Comparison of ENCODE assay signal across 29 mouse cellular contexts in the genomic region with DNA sequence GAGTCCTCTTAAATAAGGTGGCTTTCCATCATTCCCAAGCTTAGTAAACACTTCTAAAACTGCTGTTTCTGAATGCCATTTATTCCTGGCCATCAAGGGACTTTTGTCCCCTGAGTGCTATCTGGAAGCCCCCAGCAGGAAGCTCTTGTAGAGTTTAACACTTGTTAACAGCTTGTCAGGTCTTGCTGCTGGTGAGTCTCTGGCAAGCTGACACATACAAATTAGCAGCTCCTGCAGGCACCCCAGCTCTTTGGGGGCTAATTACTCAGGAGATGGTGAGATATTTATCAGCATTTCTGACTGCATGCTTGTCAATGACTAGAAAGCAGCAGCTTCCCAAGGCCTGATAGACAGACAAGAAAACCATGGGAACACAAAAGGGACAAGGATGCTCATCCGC.
DNase-seq lines count a peak whose midpoint lies in the region; ATAC-seq and TF ChIP-seq lines count a peak whose summit lies in the region.
"Had no signal": no experiment of that assay in that cellular context is flagged by ENCODE, and none has a peak within 500 bp of the region (broad histone marks: within the 10 kb centered on the region; RNA-seq: fewer than 3 reads in every experiment).

No protein-coding gene starts in this region.

- peak; percentile 50; the same call in 1 of the 2 replicates for ATAC-seq in forebrain, embryonic 13.5 days
- ATAC-seq in forebrain, embryonic 14.5 days, result peak; percentile 72
- no peak; the same call in 1 of the 2 replicates for ATAC-seq in forebrain, postnatal 0 days
- ATAC-seq: CD4-positive, CD25-positive, alpha-beta regulatory T cell, adult 4 months; hindbrain, embryonic 16.5 days; intestine, embryonic 15.5 days had no signal

- H3K27ac ChIP-seq in forebrain, embryonic 13.5 days, result peak overlapping the region; percentile 54
- no peak overlapping the region for H3K27ac ChIP-seq in forebrain, embryonic 10.5 days
- H3K27ac ChIP-seq in forebrain, embryonic 14.5 days (ENCODE audit: low read depth, low read length), result no peak overlapping the region
- no peak overlapping the region for H3K27ac ChIP-seq in forebrain, postnatal 0 days (ENCODE audit: low read depth, low read length)
- H3K27ac ChIP-seq: embryonic facial prominence, embryonic 10.5 days; embryonic facial prominence, embryonic 13.5 days; heart, embryonic 15.5 days; hindbrain, embryonic 10.5 days; hindbrain, embryonic 13.5 days; intestine, embryonic 15.5 days had no signal

- peaks cover 19% of the 10 kb centered on the region for H3K4me1 ChIP-seq in forebrain, embryonic 13.5 days
- peaks cover 20% of the 10 kb centered on the region for H3K4me1 ChIP-seq in forebrain, embryonic 10.5 days
- H3K4me1 ChIP-seq in forebrain, embryonic 14.5 days (ENCODE audit: control insufficient read depth, insufficient read depth, low read length), result peaks cover 14% of the 10 kb centered on the region
- no peaks in the 10 kb centered on the region for H3K4me1 ChIP-seq in forebrain, postnatal 0 days (ENCODE audit: insufficient read depth)

- H3K9ac ChIP-seq in forebrain, embryonic 13.5 days, result no peak overlapping the region
- no peak overlapping the region for H3K9ac ChIP-seq in forebrain, embryonic 14.5 days (ENCODE audit: low read length)
- H3K9ac ChIP-seq in forebrain, postnatal 0 days, result no peak overlapping the region
- H3K9ac ChIP-seq: embryonic facial prominence, embryonic 13.5 days; heart, embryonic 12.5 days; heart, embryonic 15.5 days; hindbrain, embryonic 13.5 days; intestine, embryonic 15.5 days had no signal

- TF ChIP-seq POLR2A in brain, embryonic 14.5 days (IDR thresholded peaks at IDR 0.05; ENCODE audit: borderline replicate concordance, extremely low read depth, insufficient read depth, insufficient read length, poor library complexity, severe bottlenecking), result no peak

- 65% methylated on average over 1 of the region's 1 CpGs for WGBS in forebrain, embryonic 13.5 days
- 66% methylated on average over 1 of the region's 1 CpGs for WGBS in forebrain, embryonic 10.5 days
- WGBS in forebrain, embryonic 14.5 days, result 44% methylated on average over 1 of the region's 1 CpGs
- 44% methylated on average over 1 of the region's 1 CpGs for WGBS in forebrain, postnatal 0 days

- DNase-seq in forebrain, embryonic 10.5 days (ENCODE audit: extremely low spot score, low spot score), result no peak
- DNase-seq in brain, embryonic 14.5 days (ENCODE audit: low read depth), result peak; percentile 90
- DNase-seq in forebrain, embryonic 14.5 days (ENCODE audit: low spot score), result peak; percentile 80
- peak; percentile 38 for DNase-seq in forebrain, postnatal 0 days
- DNase-seq in thymus, postnatal 25 days, result no peak
- DNase-seq in thymus, postnatal 10 days (ENCODE audit: low spot score in 2 of 2), result no peak
- DNase-seq in liver, result no peak
- DNase-seq: adrenal gland, adult 2 months; adrenal gland, postnatal 14 days; cerebellum, adult 11-12 months; cerebellum, adult 8-10 months; cerebellum, postnatal 10 days; cerebellum, postnatal 36 days; embryo, embryonic 11 days; gastrocnemius, postnatal 25 days; heart, adult 18-20 months; heart, postnatal 10 days; heart, postnatal 36 days had no signal

- H3K4me3 ChIP-seq in forebrain, embryonic 13.5 days, result no peak overlapping the region
- H3K4me3 ChIP-seq in forebrain, embryonic 10.5 days, result no peak overlapping the region
- H3K4me3 ChIP-seq in forebrain, embryonic 14.5 days (ENCODE audit: low read depth, low read length), result no peak overlapping the region
- no peak overlapping the region for H3K4me3 ChIP-seq in forebrain, postnatal 0 days (ENCODE audit: low read depth, low read length)
- H3K4me3 ChIP-seq: embryonic facial prominence, embryonic 10.5 days; embryonic facial prominence, embryonic 13.5 days; erythroblast, embryonic 14.5 days; heart, embryonic 12.5 days; heart, embryonic 15.5 days; hindbrain, embryonic 10.5 days; hindbrain, embryonic 13.5 days; intestine, embryonic 15.5 days had no signal

- TF ChIP-seq CTCF in brain, embryonic 14.5 days (IDR thresholded peaks at IDR 0.05; ENCODE audit: borderline replicate concordance, extremely low read depth, insufficient read depth, insufficient read length), result no peak
- no peak for TF ChIP-seq CTCF in forebrain, postnatal 0 days (IDR thresholded peaks at IDR 0.05; ENCODE audit: low read depth)

- no peak overlapping the region for H3K4me2 ChIP-seq in forebrain, embryonic 13.5 days
- H3K4me2 ChIP-seq in forebrain, embryonic 14.5 days (ENCODE audit: low read length), result no peak overlapping the region
- no peak overlapping the region for H3K4me2 ChIP-seq in forebrain, postnatal 0 days (ENCODE audit: low read depth)
- H3K4me2 ChIP-seq: embryonic facial prominence, embryonic 13.5 days; heart, embryonic 12.5 days; heart, embryonic 15.5 days; hindbrain, embryonic 13.5 days; intestine, embryonic 15.5 days had no signal

- H3K36me3 ChIP-seq in forebrain, embryonic 13.5 days (ENCODE audit: poor library complexity, severe bottlenecking), result no peaks in the 10 kb centered on the region
- no peaks in the 10 kb centered on the region for H3K36me3 ChIP-seq in forebrain, embryonic 10.5 days (replicated peaks)
- no peaks in the 10 kb centered on the region for H3K36me3 ChIP-seq in forebrain, embryonic 14.5 days (ENCODE audit: control insufficient read depth, insufficient read depth, low read length)
- no peaks in the 10 kb centered on the region for H3K36me3 ChIP-seq in forebrain, postnatal 0 days (ENCODE audit: insufficient read depth)
- H3K36me3 ChIP-seq: embryonic facial prominence, embryonic 10.5 days; embryonic facial prominence, embryonic 13.5 days; heart, embryonic 12.5 days; heart, embryonic 15.5 days; hindbrain, embryonic 10.5 days; hindbrain, embryonic 13.5 days; intestine, embryonic 15.5 days had no signal

- H3K9me3 ChIP-seq in forebrain, embryonic 13.5 days (replicated peaks), result no peaks in the 10 kb centered on the region
- no peaks in the 10 kb centered on the region for H3K9me3 ChIP-seq in forebrain, embryonic 10.5 days
- no peaks in the 10 kb centered on the region for H3K9me3 ChIP-seq in forebrain, embryonic 14.5 days (replicated peaks; ENCODE audit: control insufficient read depth, low read length)
- no peaks in the 10 kb centered on the region for H3K9me3 ChIP-seq in forebrain, postnatal 0 days (ENCODE audit: low read length)
- H3K9me3 ChIP-seq: embryonic facial prominence, embryonic 10.5 days; embryonic facial prominence, embryonic 13.5 days; heart, embryonic 12.5 days; heart, embryonic 15.5 days; hindbrain, embryonic 10.5 days; hindbrain, embryonic 13.5 days; intestine, embryonic 15.5 days had no signal

- no peaks in the 10 kb centered on the region for H3K27me3 ChIP-seq in forebrain, embryonic 13.5 days
- H3K27me3 ChIP-seq in forebrain, embryonic 10.5 days (ENCODE audit: poor library complexity, severe bottlenecking), result no peaks in the 10 kb centered on the region
- no peaks in the 10 kb centered on the region for H3K27me3 ChIP-seq in forebrain, embryonic 14.5 days (replicated peaks; ENCODE audit: control insufficient read depth, insufficient read depth, low read length)
- no peaks in the 10 kb centered on the region for H3K27me3 ChIP-seq in forebrain, postnatal 0 days (ENCODE audit: insufficient read depth, low read length)
- H3K27me3 ChIP-seq: embryonic facial prominence, embryonic 13.5 days; heart, embryonic 15.5 days; intestine, embryonic 15.5 days had no signal

Comparison
In these comparisons a context has a peak if more than half of its experiments do, and no peak if none do; other contexts are left out.
1. DNase-seq: peak in brain, embryonic 14.5 days (single experiment), forebrain, embryonic 14.5 days (single experiment) and forebrain, postnatal 0 days (single experiment); none in forebrain, embryonic 10.5 days (single experiment), thymus, postnatal 25 days (single experiment), thymus, postnatal 10 days (0 of 2) and liver (single experiment).